Mouse (Mus musculus) thymus, adult 2 months (tissue): Measurements from ENCODE around the gene Rock2.

ENCODE experiments used
- CTCF ChIP-seq: fragments of 200-500 bp; IDR thresholded peaks from 2 replicates; pipeline ENCODE4 v1.5.1; 2012; ENCODE audit warnings: mild to moderate bottlenecking, control low read depth, low read length, moderate library complexity, borderline replicate concordance; ENCODE audit not compliant: control insufficient read depth, poor library complexity, insufficient read depth; ENCODE audit errors: extremely low read depth
- POLR2A ChIP-seq: fragments of 200-500 bp; IDR thresholded peaks from 2 replicates; pipeline ENCODE4 v1.6.1; 2012; ENCODE audit warnings: mild to moderate bottlenecking, low read length, control low read depth, moderate library complexity; ENCODE audit not compliant: control insufficient read depth, poor library complexity, insufficient read depth; ENCODE audit errors: extremely low read depth

DNA sequence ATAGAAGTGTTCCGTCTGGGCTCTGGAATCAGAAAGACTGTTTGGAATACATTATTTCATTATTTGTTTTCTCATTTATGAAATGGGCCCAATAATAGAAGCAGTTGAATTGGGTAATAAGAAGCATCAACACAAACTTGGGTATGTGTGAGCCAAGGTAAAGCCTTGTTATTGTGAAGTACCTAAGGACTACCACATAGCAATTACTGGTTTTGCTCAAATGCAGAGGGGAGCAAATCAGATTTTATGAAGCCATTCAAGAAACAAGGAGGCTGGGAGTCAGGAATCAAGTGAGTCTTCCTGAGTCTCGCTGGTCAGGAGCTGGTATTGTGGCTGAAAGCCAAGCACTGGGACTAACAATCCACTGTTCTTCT lies 38.4 kb upstream of the Rock2 start:
- TF ChIP-seq POLR2A (no peak), CTCF (no peak)
